Mouse (Mus musculus) CH12.LX (cell line): ENCODE measurements around the gene Cldn13. TPM values are rescaled to one million over a fixed set of nuclear protein-coding genes. Genes with fewer than 3 reads are reported as not detected.

ENCODE experiments used
- DNase-seq: peaks from one replicate; pipeline ENCODE4 v3.0.0-alpha.2; 2013; ENCODE audit errors: extremely low read depth
- H3K27ac ChIP-seq: 2 replicates; pipeline ENCODE4 v1.5.1; 2012; ENCODE audit warnings: low read depth, mild to moderate bottlenecking, control low read depth, moderate library complexity; ENCODE audit not compliant: insufficient read depth
- H3K27me3 ChIP-seq: replicated peaks from 2 replicates; pipeline ENCODE3; 2012; ENCODE audit warnings: inconsistent platforms
- H3K36me3 ChIP-seq, 2 experiments: replicated peaks in 1 of 2; 2 replicates each; pipeline versions ENCODE3 to v1.6.1; 2012; ENCODE audit warnings: inconsistent platforms in 1 of 2, low read length in 1 of 2, mild to moderate bottlenecking in 1 of 2, mixed read lengths in 1 of 2, moderate library complexity in 1 of 2; ENCODE audit not compliant: control insufficient read depth in 1 of 2, insufficient read depth in 1 of 2
- H3K4me1 ChIP-seq, 2 experiments: 2 replicates each; pipeline ENCODE4 v1.6.1; 2012; ENCODE audit warnings: inconsistent platforms in 1 of 2, moderate library complexity in 1 of 2; ENCODE audit not compliant: insufficient read depth in 2 of 2, control insufficient read depth in 1 of 2
- H3K4me2 ChIP-seq: 2 replicates; pipeline ENCODE4 v1.6.1; 2012; ENCODE audit warnings: low read depth, mild to moderate bottlenecking, control low read depth; ENCODE audit not compliant: poor library complexity, insufficient read depth, severe bottlenecking
- H3K4me3 ChIP-seq, 3 experiments: fragments of 150-350 bp in 1 of 3; sonication (generic) in 1 of 3; replicated peaks in 1 of 3; 2 replicates each; pipeline versions ENCODE3 to v1.5.1; 2011 to 2012; ENCODE audit warnings: low read depth in 2 of 3, low read length in 2 of 3, mild to moderate bottlenecking in 2 of 3, moderate library complexity in 2 of 3, control low read depth in 1 of 3, improper control_type of control experiment in 1 of 3, inconsistent platforms in 1 of 3, mixed read lengths in 1 of 3; ENCODE audit not compliant: poor library complexity in 1 of 3
- H3K79me2 ChIP-seq: replicated peaks from 2 replicates; pipeline ENCODE4 v1.6.1; 2012; ENCODE audit warnings: mild to moderate bottlenecking, moderate library complexity; ENCODE audit not compliant: control insufficient read depth, poor library complexity, insufficient read depth, severe bottlenecking; ENCODE audit errors: extremely low read depth
- H3K9ac ChIP-seq: 2 replicates; pipeline ENCODE4 v1.6.1; 2012; ENCODE audit warnings: low read depth, mild to moderate bottlenecking, control low read depth, moderate library complexity; ENCODE audit not compliant: insufficient read depth
- H3K9me3 ChIP-seq: replicated peaks from 2 replicates; pipeline ENCODE3; 2012; ENCODE audit warnings: low read length, inconsistent platforms, mixed read lengths
- BHLHE40 ChIP-seq: IDR thresholded peaks from 2 replicates; pipeline ENCODE4 v1.6.1; 2011; ENCODE audit warnings: mild to moderate bottlenecking, low read depth, low read length, improper control_type of control experiment
- CHD1 ChIP-seq: IDR thresholded peaks from 2 replicates; pipeline ENCODE4 v1.6.1; 2012; ENCODE audit warnings: low read depth, low read length, improper control_type of control experiment, inconsistent platforms
- CTCF ChIP-seq, 2 experiments: IDR thresholded peaks in 1 of 2; conservative IDR thresholded peaks in 1 of 2; 2 replicates each; pipeline ENCODE4 v1.5.1; 2011 to 2012; ENCODE audit warnings: low read depth in 2 of 2, low read length in 2 of 2, improper control_type of control experiment in 1 of 2, inconsistent platforms in 1 of 2, mild to moderate bottlenecking in 1 of 2, moderate library complexity in 1 of 2
- E2F4 ChIP-seq: IDR thresholded peaks from 2 replicates; pipeline ENCODE4 v1.6.1; 2011; ENCODE audit warnings: low read depth, low read length, improper control_type of control experiment; ENCODE audit not compliant: insufficient replicate concordance
- ELF1 ChIP-seq: IDR thresholded peaks from 2 replicates; pipeline ENCODE4 v1.6.1; 2014; ENCODE audit warnings: low read depth, mild to moderate bottlenecking, inconsistent platforms, low read length, improper control_type of control experiment
- ETS1 ChIP-seq: conservative IDR thresholded peaks from 2 replicates; pipeline ENCODE4 v1.6.1; 2012; ENCODE audit warnings: low read depth, mild to moderate bottlenecking, inconsistent platforms, low read length, improper control_type of control experiment, moderate library complexity
- GABPA ChIP-seq: IDR thresholded peaks from 2 replicates; pipeline ENCODE4 v1.6.1; 2012; ENCODE audit warnings: low read depth, low read length, improper control_type of control experiment, inconsistent platforms; ENCODE audit not compliant: insufficient replicate concordance
- HCFC1 ChIP-seq: IDR thresholded peaks from 2 replicates; pipeline ENCODE4 v1.6.1; 2012; ENCODE audit warnings: low read depth, mild to moderate bottlenecking, inconsistent platforms, low read length, improper control_type of control experiment
- IRF4 ChIP-seq: IDR thresholded peaks from 2 replicates; pipeline ENCODE4 v1.6.1; 2014; ENCODE audit warnings: low read depth, mild to moderate bottlenecking, inconsistent platforms, low read length, improper control_type of control experiment
- JUND ChIP-seq: conservative IDR thresholded peaks from 2 replicates; pipeline ENCODE4 v1.6.1; 2011; ENCODE audit warnings: low read depth, low read length, improper control_type of control experiment
- MAFK ChIP-seq: IDR thresholded peaks from 2 replicates; pipeline ENCODE4 v1.6.1; 2011; ENCODE audit warnings: low read length, improper control_type of control experiment; ENCODE audit not compliant: insufficient replicate concordance
- MAX ChIP-seq: IDR thresholded peaks from 2 replicates; pipeline ENCODE4 v1.6.1; 2011; ENCODE audit warnings: low read length, improper control_type of control experiment
- MEF2A ChIP-seq: IDR thresholded peaks from 2 replicates; pipeline ENCODE4 v1.6.1; 2014; ENCODE audit warnings: low read depth, mild to moderate bottlenecking, inconsistent platforms, low read length, improper control_type of control experiment, borderline replicate concordance
- MXI1 ChIP-seq: IDR thresholded peaks from 2 replicates; pipeline ENCODE4 v1.6.1; 2011; ENCODE audit warnings: mild to moderate bottlenecking, low read depth, low read length, improper control_type of control experiment
- MYC ChIP-seq: IDR thresholded peaks from 2 replicates; pipeline ENCODE4 v1.6.1; 2011; ENCODE audit warnings: low read depth, mild to moderate bottlenecking, improper control_type of control experiment, low read length
- NELFE ChIP-seq: IDR thresholded peaks from 2 replicates; pipeline ENCODE4 v1.6.1; 2011; ENCODE audit warnings: low read depth, low read length, improper control_type of control experiment
- PAX5 ChIP-seq: IDR thresholded peaks from 2 replicates; pipeline ENCODE4 v1.6.1; 2012; ENCODE audit warnings: low read length, inconsistent platforms, mixed read lengths
- POLR2A ChIP-seq: IDR thresholded peaks from 2 replicates; pipeline ENCODE4 v1.6.1; 2011; ENCODE audit warnings: low read depth, mild to moderate bottlenecking, improper control_type of control experiment, low read length
- POLR2AphosphoS2 ChIP-seq: IDR thresholded peaks from 2 replicates; pipeline ENCODE4 v1.6.1; 2011; ENCODE audit warnings: low read depth, low read length, improper control_type of control experiment
- RAD21 ChIP-seq: IDR thresholded peaks from 2 replicates; pipeline ENCODE4 v1.6.1; 2011; ENCODE audit warnings: low read depth, mild to moderate bottlenecking, low read length, improper control_type of control experiment, moderate library complexity
- RCOR1 ChIP-seq: conservative IDR thresholded peaks from 2 replicates; pipeline ENCODE4 v1.6.1; 2012; ENCODE audit warnings: low read depth, mild to moderate bottlenecking, inconsistent platforms, low read length, improper control_type of control experiment
- SIN3A ChIP-seq: IDR thresholded peaks from 2 replicates; pipeline ENCODE4 v1.6.1; 2012; ENCODE audit warnings: low read length, improper control_type of control experiment, inconsistent platforms
- TBP ChIP-seq: conservative IDR thresholded peaks from 2 replicates; pipeline ENCODE4 v1.6.1; 2011; ENCODE audit warnings: low read depth, low read length, improper control_type of control experiment
- TCF12 ChIP-seq: IDR thresholded peaks from 2 replicates; pipeline ENCODE4 v1.6.1; 2014; ENCODE audit warnings: low read depth, mild to moderate bottlenecking, inconsistent platforms, low read length, improper control_type of control experiment
- UBTF ChIP-seq: IDR thresholded peaks from 2 replicates; pipeline ENCODE4 v1.6.1; 2012; ENCODE audit warnings: low read depth, mild to moderate bottlenecking, inconsistent platforms, low read length, improper control_type of control experiment, moderate library complexity
- USF1 ChIP-seq: IDR thresholded peaks from 2 replicates; pipeline ENCODE4 v1.6.1; 2014; ENCODE audit warnings: low read depth, mild to moderate bottlenecking, inconsistent platforms, low read length, improper control_type of control experiment
- ZC3H11A ChIP-seq: IDR thresholded peaks from 2 replicates; pipeline ENCODE4 v1.6.1; 2012; ENCODE audit warnings: low read depth, mild to moderate bottlenecking, inconsistent platforms, low read length, improper control_type of control experiment
- ZKSCAN1 ChIP-seq: IDR thresholded peaks from 2 replicates; pipeline ENCODE4 v1.6.1; 2012; ENCODE audit warnings: low read depth, inconsistent platforms, low read length, improper control_type of control experiment, borderline replicate concordance
- dilution Hi-C: fragments of 300-500 bp; cut with MboI; formaldehyde crosslinking; loops from 2 replicates; pipeline ENCODE4 v1.14.3; 2020; ENCODE audit warnings: low sequenced_read_pairs; ENCODE audit not compliant: extremely low pct_unique_long_range_greater_than_20kb, extremely low pct_ligation_motif_present
- in situ Hi-C: fragments of 300-500 bp; cut with MboI; formaldehyde crosslinking; loops from 3 replicates; pipeline ENCODE4 v1.14.3; 2019; ENCODE audit warnings: low sequenced_read_pairs, low pct_ligation_motif_present, low pct_unique_long_range_greater_than_20kb, mixed read lengths
- polyA plus RNA-seq: library from polyadenylated mRNA; unstranded; fragments of >175 nt; gene quantifications from 2 replicates; pipeline ENCODE4 v1.2.1, GENCODE M21; 2012; ENCODE audit warnings: low read depth; ENCODE audit not compliant: insufficient read length
- total RNA-seq, 2 experiments: library from RNA; depleted of rRNA; stranded (reverse); fragments of 300-350 nt in 1 of 2; fragments of >200 nt in 1 of 2; gene quantifications; 2 replicates each; pipeline ENCODE4 v1.2.3; 2012 to 2014

Cldn13 gene
- total and polyA plus RNA-seq, 3 experiments = not detected

DNA sequence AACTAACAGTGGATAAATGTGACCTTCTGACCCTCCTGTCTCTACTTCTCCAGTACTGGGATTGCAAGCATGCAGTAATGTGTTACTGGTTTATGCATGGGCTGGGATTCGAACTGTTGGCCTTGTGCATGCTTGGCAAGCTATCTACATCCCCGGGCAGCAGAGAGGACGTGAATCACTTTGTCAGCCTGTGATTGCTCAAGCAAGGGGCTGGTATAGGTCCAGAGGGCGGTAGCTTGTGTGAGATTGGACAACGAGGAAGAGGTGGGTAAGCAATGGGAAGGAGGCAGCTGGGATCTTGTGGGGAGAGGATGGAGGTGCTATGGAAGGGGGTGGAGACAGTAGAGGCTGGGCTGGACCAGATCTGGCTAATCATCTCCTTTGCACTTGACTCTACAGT, 46.8 kb downstream of the Cldn13 start:
- H3K27me3 ChIP-seq = peaks cover 79% of the 10 kb centered on the region
- no peak for DNase-seq
- H3K9me3 ChIP-seq = no peaks in the 10 kb centered on the region
- H3K4me1 ChIP-seq = no peaks in the 10 kb centered on the region
- no peak overlapping the region for H3K4me2 ChIP-seq
- dilution Hi-C loops (no loop called here), in situ Hi-C loops (no loop called here)
- H3K9ac ChIP-seq = no peak overlapping the region
- H3K4me3 ChIP-seq = no peak overlapping the region
- H3K27ac ChIP-seq = no peak overlapping the region
- no peaks in the 10 kb centered on the region for H3K36me3 ChIP-seq
- H3K79me2 ChIP-seq = no peaks in the 10 kb centered on the region
- TF ChIP-seq HCFC1 (no peak), CTCF (conservative IDR thresholded peaks at IDR 0.05 in 1 of 2, IDR thresholded peaks at IDR 0.05 in 1 of 2; ENCODE audit: low read depth in 2 of 2, low read length in 2 of 2) (no peak), RAD21 (no peak), PAX5 (no peak), ZC3H11A (no peak), POLR2A (no peak), BHLHE40 (no peak), TBP (no peak), MYC (no peak), TCF12 (no peak), SIN3A (no peak), IRF4 (no peak), NELFE (no peak), ZKSCAN1 (no peak), RCOR1 (no peak), MAFK (no peak), ETS1 (no peak), ELF1 (no peak)

GRCm38 (mm10) chr5:134867320-134868144, 47.8 kb downstream of the Cldn13 start:
- dilution Hi-C loops (no loop called here), in situ Hi-C loops (no loop called here)
- no peak for TF ChIP-seq POLR2AphosphoS2
- no peak for TF ChIP-seq MXI1
- TF ChIP-seq NELFE = no peak
- no peak for TF ChIP-seq PAX5
- no peak for TF ChIP-seq JUND
- no peak for TF ChIP-seq IRF4
- TF ChIP-seq E2F4 = no peak
- no peak for TF ChIP-seq CHD1
- TF ChIP-seq UBTF = no peak
- no peak for TF ChIP-seq MEF2A
- TF ChIP-seq ETS1 = no peak
- no peak for TF ChIP-seq RAD21
- TF ChIP-seq MAX = no peak
- TF ChIP-seq USF1 = no peak
- no peak for TF ChIP-seq GABPA
- TF ChIP-seq MAFK = no peak

More at GRCm38 (mm10) chr5:134867320-134868144, 47.8 kb downstream of the Cldn13 start:
- peaks cover 79% of the 10 kb centered on the region for H3K27me3 ChIP-seq
- no peaks in the 10 kb centered on the region for H3K36me3 ChIP-seq
- no peak overlapping the region for H3K4me3 ChIP-seq
- no peak overlapping the region for H3K9ac ChIP-seq
- H3K27ac ChIP-seq = no peak overlapping the region
- H3K79me2 ChIP-seq = no peaks in the 10 kb centered on the region
- no peak overlapping the region for H3K4me2 ChIP-seq
- no peaks in the 10 kb centered on the region for H3K4me1 ChIP-seq
- no peak for DNase-seq
- H3K9me3 ChIP-seq = no peaks in the 10 kb centered on the region
